Mouse (Mus musculus): Measurements from ENCODE around the gene Lmbrd2. TPM values are rescaled to one million over a fixed set of nuclear protein-coding genes. Genes with fewer than 3 reads are reported as not detected.

Lmbrd2 gene
- total RNA-seq (2021) = 10 to 100 TPM; 12.7 to 14.6 TPM
- long read RNA-seq, experiment 1, full-length matches to known transcripts = 2 of 5 reads
- long read RNA-seq, experiment 1, partial matches to known transcripts = 1 of 5 reads
- long read RNA-seq, experiment 1, other reads (novel, unspliced or antisense) = 2 of 5 reads
- long read RNA-seq, experiment 2, full-length matches to known transcripts = 2 of 2 reads
- long read RNA-seq, experiment 2, partial matches to known transcripts = 0 of 2 reads
- long read RNA-seq, experiment 2, other reads (novel, unspliced or antisense) = 0 of 2 reads

DNA sequence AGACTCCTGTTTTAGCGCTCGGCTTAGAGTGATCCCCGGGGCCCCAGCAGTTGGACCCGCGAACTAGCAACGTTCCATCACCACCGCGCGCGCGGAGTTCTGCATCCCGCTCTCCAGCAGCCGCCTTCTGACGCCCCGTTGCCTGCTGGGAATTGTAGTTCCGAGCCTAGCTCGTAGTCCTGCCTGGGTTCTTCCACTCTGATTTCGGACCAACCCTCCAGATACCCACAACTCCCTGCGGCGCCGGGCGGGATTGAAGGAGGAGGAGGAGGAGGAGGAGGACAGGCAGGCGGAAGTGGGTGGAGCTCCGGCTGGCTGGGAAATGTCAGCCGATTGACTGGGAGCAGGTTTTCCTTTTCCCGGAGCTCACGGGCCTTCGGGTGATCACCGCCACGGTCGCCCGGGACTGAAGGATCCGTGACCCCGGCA lies at the start of gene Lmbrd2:
Gene Lmbrd2 (plus strand): TSS at position 299 of the 429 bp plus-strand sequence.
- DNase-seq = peak; percentile 97
- intact Hi-C loops (cut with DNase I; ENCODE audit: low total_unique reads) = no loop called here

DNA sequence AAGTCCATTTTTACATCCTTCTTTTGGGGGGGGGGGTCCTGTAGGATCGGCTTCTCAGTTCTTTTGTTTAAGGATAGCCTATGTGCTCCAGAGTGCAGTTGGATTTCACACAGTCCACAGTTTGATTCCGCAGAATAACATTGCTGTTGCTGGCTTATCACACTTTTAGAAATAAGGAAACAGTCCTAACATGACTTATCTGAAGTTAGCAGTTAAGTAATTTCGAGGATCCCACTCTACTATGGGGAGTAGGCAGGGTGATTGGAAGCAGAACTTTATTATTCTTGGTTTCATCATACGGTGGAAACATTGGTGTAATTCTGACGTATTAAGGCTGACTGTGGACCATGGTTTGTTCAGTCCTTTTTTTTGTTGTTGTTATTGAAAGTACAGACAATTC lies 49.7 kb upstream of the Lmbrd2 start:
- intact Hi-C loops (cut with DNase I; ENCODE audit: low total_unique reads) = no loop called here
- DNase-seq = no peak

DNA sequence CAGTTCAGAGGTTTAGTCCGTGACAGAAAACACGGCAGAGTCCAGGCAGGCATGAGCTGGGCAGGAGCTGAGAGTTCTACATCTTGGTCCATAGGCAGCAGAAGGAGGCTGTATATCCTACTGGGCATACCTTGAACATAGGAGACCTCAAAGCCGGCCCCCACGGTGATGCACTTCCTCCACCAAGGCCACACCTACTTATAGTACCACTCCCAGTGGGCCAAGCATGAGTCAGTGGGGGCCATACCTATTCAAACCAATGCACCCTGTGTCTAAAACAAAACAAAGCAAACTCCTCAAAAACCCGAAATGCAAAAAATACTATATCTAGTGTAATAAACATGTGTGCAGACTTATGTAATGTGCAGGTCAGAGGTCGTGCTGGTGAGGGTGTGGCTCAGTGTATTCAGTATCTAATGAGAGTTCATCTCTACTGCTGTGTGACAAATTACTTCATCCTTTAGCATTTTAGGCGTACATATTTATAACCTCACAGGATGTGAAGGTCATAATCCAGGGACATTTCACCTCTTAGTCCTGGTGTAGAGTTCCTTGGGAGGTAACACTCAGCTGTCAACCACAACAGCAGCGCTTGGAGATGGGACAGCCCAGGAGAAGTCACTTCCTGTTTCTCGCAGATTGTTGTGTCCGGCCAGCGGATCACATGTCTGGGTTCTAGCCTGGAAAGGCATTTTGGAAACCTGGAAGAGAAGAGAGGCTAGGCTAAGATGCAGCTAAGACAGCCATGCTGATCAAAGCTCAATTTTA lies 46.6 kb upstream of the Lmbrd2 start:
- intact Hi-C loops (cut with DNase I; ENCODE audit: low total_unique reads) = no loop called here
- no peak for DNase-seq

DNA sequence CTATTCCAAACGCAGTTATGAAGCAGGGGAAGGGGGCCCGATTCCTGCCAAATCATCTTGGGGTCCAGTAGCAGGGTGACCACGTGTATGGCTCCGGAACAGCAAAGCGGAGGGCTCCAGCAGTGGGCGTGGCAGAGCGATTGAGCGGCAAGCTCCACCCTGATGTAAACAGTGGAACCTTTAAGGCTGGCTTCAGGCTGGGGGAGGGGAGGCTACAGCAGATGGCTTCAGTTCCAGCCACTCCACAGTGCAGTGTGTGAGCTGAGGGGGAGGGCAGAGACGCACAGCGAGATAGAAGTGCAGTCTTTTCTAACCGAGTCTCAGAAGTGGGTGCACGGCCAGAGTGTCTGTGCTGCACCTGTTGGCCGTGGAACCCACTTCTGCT lies 46.0 kb upstream of the Lmbrd2 start:
- intact Hi-C loops (cut with DNase I; ENCODE audit: low total_unique reads) = no loop called here
- DNase-seq = peak; percentile 12

DNA sequence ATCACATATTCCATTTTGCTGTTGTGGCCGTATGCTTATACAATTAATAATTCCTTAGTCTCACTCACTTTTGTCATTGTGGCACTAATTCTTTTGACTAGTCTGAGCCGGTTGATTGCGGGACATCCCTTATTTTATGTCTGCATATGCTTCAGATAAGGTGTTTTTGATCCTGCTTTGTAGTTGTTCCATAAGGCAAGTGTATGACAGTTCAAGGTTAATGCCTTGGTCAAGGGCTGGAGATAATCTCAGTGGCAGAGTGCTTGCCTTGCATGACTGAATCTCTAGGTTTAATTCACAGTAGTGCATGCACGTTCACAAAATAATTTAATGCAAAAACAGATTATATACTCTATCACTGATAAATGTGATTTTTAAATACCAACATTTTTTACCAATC lies 43.5 kb upstream of the Lmbrd2 start:
- intact Hi-C loops (cut with DNase I; ENCODE audit: low total_unique reads) = no loop called here
- no peak for DNase-seq

DNA sequence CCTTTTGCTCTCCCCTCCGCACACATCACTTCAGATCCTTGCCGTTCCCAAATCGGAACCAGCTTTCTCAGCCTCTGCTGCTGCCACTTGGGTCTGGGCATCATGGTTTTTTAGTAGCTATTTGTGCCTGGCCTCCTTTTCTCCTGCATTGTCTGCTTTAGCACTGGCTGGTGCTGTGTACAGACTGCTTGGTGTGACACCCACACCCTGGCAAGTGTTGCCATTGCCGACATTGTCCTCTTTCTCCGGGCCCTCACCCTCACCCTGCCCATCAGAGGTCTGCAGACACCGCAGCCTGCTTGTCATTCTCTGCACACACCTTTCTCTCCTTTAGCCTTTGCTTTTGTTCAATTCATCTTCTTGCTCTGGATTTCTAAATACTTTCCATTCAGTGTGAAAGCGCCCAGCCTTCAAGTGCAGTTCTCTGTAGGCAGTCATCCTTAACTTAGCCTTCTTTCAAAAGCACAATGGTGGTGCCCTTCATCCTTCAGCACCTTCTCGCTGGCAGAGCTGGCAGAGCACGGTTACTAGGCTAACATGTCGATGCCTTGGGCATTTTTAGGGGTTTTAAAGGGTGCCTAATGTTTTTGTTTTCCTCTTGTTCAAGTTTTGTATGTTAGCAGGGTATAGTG lies 39.8 kb upstream of the Lmbrd2 start:
- intact Hi-C loops (cut with DNase I; ENCODE audit: low total_unique reads) = no loop called here
- DNase-seq = no peak

DNA sequence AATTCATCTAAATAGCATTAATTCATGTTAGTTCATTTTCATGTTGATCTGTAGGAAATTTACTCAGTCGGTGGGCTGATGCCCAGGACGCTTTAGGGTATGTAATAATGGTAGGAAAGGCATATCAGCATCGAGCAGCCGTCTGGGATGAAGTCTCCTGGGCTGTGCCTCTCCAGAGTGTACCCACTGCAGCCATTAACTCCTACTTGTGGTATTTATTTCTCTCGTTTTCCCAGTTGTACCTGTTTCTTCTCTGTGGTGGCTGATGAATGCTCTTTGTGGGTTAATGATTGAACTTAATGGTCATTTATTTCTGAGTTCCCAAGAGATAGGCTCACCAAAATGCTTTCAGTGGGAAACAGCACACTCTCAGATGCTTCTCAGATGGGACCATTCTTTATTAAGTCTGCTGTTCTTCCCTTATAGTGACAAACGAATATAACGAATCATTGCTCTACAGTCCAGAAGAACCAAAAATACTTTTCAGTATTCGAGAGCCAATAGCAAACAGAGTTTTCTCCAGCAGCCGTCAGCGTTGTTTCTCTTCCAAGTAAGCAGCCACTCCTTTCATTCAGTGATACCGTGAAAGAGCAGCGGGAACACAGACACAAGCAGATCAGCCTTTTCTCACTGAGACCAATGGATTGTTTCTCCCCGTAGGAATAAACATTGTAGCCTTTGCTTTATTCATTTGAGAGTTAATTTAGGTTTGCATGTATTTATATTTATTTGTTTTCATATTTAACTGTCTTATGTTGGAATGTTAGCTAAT lies 33.9 kb upstream of the Lmbrd2 start:
- intact Hi-C loops (cut with DNase I; ENCODE audit: low total_unique reads) = no loop called here

DNA sequence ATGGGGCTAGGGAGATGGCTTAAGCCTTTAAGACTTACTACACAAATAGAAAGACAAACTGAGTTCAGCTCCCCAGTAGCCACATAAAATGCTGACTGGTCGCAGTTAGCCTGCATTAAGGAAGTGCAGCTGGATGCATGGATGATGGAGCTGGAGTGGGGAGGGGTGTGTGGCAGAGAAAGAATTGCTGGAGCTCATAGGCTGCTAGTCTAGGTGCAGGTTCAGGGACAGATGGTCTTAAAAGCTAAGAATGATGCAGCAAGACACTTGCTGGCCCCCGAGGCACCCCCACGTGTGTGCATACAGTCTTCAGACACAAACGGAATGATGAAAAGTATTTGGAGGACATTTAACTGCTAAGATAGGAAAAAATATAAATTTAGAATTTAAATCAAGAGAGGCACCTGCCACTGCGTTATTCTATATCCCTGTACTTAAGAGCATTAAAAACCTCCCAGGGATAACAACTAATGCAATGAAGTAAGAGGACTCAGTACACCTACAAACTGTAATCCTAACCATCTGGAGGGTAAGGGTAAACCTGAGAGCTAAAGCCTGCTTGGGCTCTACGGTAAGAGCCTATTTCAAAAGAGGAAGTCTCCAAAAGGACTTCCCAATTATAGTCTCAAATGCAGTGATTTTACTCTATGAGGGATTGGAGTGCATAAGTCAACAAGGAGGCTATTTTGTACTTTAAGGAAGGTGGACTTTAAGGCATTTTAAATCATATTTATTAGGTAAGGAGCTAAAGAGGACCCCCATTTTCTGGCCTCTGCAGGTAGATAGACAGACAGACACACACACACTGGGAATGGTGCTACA lies 29.6 kb upstream of the Lmbrd2 start:
- no peak for DNase-seq

More for the DNA sequence above, 33.9 kb upstream of the Lmbrd2 start:
- DNase-seq = no peak

DNA sequence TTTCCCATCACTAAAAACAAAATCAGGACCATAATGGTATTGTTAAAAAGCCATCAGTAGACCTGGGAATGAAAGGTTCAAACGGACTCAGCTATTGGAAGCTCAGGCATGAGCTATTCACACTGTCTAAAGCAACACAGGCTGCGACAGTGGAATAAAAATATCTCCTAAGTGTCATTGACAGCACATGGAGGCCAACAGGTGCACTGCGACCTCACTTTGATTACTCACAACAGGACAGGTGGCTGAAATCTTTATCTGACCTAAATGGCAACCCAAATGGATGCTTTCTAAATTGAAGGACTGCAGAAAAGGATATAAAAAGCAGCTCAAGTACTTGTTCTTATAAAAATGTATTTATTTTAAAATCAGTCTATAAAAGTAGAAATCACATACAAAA lies 28.7 kb upstream of the Lmbrd2 start:
- intact Hi-C loops (cut with DNase I; ENCODE audit: low total_unique reads) = no loop called here
- no peak for DNase-seq

More for the DNA sequence above, 29.6 kb upstream of the Lmbrd2 start:
- intact Hi-C loops (cut with DNase I; ENCODE audit: low total_unique reads) = no loop called here

DNA sequence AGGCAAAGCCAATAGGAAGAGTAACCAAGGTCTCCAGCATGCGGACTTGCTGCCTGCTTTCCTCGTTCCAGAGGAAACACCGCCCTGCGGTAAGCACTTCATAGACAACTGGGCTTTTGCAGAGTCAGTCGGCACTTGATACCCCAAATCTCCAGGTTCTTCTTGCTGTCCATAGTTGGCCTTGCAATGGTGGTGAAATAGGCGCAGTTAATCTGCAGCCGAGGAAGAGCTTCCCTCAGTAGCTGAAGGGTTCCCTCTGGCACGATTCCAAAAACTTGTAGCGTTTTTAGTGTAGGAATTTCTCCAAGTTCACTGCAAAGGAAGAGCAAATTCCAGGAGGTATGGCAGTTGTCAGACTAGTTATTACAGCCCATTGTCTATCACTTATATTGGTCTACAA lies 26.8 kb upstream of the Lmbrd2 start:
- intact Hi-C loops (cut with DNase I; ENCODE audit: low total_unique reads) = no loop called here
- no peak for DNase-seq

DNA sequence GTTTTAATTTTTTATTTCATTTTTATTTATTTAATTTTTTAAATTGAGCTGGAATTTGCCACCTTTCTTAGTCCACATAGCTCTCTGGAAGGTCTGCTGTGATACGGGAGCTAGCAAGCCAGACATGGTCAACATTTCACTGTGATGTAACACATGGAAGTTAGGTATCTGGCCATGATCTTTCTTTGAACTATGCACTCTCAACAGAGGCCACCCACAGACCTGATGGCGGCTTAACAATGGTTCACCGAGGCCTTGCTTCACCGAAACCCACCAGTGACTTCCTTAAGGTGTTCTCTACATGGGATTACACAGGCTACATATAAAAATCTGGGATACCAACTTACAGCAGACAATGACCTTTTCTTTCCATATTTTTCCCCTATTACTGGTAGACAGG lies 26.2 kb upstream of the Lmbrd2 start:
- DNase-seq = no peak
- intact Hi-C loops (cut with DNase I; ENCODE audit: low total_unique reads) = no loop called here

DNA sequence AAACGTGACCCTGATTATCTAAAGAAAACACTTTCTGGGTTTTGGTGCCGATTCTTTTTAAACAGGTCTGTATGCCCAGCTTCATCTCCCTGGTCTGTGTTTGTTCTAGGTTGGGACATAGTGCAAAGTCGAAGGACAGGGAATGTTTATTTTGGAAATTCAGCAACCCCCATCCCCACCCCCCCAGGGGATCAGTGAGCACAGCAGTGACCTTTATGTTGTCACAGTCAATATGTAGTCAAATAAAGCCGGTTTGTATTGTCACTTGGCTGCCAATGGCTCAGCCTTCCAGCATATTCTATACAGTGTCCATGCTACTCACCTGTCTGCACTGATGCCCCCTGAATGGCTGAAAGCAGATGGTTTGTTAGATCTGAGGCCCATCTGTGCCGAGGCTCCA lies 25.8 kb upstream of the Lmbrd2 start:
- no peak for DNase-seq
- intact Hi-C loops (cut with DNase I; ENCODE audit: low total_unique reads) = no loop called here

DNA sequence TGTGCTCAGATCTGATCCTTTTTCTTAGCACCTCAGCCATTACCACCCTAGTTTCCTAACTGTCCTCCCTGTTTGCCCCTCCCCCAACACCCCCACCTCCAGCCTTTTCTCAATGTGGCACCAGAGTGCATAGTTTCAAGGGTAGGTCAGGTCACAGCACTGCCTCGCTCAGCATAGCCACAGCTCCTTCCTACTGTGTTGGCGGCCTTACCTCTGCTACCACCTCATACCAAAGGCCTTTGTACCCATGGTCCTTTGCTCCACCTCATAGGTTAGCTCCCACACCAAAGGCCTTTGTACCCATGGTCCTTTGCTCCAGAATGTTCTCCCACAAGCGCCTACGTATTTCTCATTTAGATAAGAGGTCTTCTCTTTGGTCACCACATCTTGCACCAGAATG lies 21.5 kb upstream of the Lmbrd2 start:
- intact Hi-C loops (cut with DNase I; ENCODE audit: low total_unique reads) = loop anchor here (5.0 kb wide), 1 partner anchor 488 kb away; no protein-coding TSS in a partner anchor
- DNase-seq = no peak

DNA sequence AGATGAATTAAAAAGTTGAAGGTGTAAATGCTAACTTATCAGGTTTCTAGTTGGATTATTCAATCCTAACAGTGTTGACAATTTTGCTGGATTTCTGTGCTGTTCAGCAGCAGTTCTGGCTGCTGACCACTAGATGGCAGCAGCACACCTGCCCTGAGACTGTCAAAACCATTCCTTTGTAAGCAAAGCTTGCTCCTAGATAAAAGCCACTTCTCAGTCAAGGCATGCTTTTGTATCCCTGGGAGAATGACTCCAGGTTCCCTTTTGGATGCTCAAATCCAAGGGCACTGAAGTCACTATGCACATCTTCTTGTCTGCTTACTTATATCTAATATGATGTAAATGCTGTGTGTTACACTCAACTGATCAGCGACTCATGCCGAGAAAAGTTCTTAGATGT lies 20.3 kb upstream of the Lmbrd2 start:
- intact Hi-C loops (cut with DNase I; ENCODE audit: low total_unique reads) = no loop called here
- DNase-seq = no peak

DNA sequence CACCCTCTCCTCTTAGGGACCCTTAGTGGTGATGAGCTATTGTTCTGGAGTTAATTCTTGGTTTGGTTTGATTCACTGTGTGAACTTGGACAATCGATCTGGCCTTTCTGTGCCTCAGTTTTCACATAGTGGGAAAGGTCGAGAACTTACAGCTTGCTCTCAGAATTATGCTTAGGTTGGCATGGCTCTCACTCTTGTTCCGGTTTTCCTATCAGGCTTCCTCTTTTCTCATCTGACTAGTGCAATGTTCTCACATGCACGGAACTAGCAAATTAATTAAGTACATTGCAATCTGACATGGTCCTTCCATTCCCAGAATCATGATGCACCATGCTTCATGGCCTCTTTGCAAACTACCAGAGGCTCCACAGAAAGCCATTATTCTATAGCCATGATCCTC lies 17.4 kb upstream of the Lmbrd2 start:
- intact Hi-C loops (cut with DNase I; ENCODE audit: low total_unique reads) = no loop called here
- no peak for DNase-seq

DNA sequence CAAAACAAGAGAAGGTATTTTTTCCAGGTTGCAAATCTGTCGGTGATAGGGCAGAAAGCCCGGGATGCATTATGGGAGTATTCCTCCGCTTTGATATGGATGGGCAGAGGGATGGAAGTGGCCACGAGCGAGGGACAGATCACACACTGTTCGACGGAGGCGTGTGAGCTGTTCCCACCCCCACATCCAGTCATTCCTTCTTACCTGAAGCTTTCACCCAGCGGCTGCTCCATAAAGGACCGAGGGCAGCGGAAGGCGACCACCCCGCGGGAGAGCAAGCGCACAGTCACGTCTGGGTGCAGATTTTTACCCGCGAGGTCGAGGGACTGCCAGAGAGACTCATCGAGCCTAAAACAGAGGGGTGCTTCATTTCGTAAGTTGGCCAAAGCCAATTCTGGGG lies 15.5 kb upstream of the Lmbrd2 start:
- intact Hi-C loops (cut with DNase I; ENCODE audit: low total_unique reads) = no loop called here

DNA sequence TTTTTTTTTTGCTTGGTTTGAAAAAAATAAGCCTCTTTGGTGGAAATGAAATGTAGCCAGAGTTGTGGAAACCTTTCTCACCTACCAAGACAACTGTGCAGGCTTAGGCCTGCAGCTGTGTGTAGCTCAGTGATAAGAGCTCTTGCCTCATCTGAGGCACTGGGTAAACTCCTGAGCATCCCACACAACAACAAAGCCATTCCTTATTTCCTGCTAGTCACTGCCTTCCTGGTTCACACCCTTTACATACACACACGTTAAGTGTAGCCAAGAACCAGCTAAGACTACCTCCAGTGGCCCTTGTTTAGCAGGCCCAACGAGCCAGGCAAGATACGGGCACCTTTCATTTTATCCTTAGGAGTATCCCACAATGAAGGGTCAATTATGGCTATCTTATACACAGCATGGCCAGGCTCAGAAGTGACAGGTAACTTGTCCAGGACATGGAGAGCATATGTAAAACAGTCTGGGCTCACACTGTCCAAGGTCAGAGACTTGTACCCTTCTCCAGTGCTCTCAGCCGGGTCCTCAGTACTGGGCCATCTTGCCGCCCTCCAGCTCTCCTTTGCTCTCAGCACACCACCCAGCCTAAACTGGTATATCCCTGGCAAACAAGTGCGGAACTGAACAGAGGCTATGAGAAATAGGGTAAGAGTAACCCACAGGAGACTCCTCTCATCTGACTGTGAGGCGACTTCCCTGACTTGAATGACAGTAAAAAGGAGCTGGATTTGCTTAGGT lies 13.1 kb upstream of the Lmbrd2 start:
- intact Hi-C loops (cut with DNase I; ENCODE audit: low total_unique reads) = no loop called here
- DNase-seq = no peak

More for the DNA sequence above, 15.5 kb upstream of the Lmbrd2 start:
- no peak for DNase-seq

DNA sequence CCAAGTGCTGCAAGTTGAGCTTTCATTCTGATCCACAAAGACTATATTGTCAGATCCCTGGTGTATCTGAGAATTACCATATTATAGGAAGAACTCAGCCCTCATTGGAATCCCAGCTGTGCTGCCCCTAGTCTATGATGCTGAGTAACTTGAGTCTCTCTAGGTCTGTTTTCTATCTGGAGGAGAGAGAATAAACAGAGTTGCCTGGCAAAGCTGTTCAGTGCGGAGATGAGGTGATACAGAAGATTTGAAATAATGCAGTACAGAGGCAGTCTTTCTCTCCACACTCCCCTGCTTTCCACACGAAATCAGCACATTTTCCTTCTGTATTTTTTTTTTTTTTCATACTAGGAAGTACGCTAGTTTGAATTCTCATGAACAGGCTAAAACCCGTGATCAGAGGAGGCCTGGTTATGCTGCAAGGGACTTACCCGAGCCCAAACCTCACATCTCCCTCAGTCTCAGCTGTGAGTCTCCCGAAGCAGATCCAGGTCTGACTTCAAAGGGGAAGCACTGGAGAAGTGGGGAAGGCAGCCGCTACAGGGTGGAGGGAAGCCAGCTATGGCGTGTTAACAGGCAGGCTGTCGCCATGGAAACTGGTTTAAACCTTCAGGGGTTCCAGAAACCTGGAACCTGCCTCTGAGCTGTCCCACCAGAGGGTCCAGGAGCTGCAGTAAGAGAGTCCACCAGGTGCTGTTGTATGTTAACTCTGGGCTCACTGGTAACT lies 9.4 kb upstream of the Lmbrd2 start:
- intact Hi-C loops (cut with DNase I; ENCODE audit: low total_unique reads) = no loop called here
- no peak for DNase-seq
